ENCODE assay signal across 22 mouse cellular contexts in the genomic region with DNA sequence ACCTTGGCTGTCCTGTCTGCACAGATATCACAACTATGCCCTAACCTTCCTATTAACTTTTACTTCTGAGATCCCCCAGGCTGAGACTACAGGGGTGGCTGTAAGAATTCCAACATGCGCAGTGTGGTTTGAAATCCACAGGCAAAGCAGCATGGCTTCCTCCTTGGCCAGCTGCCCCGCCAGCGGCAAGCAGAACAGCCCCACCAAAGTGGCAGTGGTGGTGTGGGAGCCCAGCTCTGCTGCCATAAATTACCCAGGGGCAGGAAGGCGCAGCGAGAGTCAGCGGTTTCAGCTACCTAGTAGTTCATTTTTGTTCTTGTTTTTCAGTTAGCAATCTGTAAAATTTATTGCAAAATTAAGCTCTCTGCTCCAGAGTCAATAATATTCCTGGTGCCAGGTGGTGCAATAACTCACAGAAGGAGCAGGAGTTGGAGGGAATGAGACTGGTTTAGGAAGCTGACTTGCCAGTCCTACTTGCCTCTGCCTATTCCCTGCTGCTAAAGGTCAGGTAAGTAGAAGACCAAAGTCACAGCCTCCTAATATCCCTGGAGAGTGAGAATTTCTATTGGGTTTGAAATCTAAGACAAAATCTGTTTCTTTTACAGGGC.
DNase-seq lines count a peak whose midpoint lies in the region; ATAC-seq and TF ChIP-seq lines count a peak whose summit lies in the region.
"Had no signal": no experiment of that assay in that cellular context is flagged by ENCODE, and none has a peak within 500 bp of the region (broad histone marks: within the 10 kb centered on the region; RNA-seq: fewer than 3 reads in every experiment).

No protein-coding gene starts in this region.

- TF ChIP-seq CTCF in liver, adult 2 months (IDR thresholded peaks at IDR 0.05; ENCODE audit: low read depth, low read length) = no peak
- no peak for TF ChIP-seq CTCF in liver, postnatal 0 days (IDR thresholded peaks at IDR 0.05; ENCODE audit: low read depth)

- no peak for TF ChIP-seq POLR2A in liver, adult 2 months (IDR thresholded peaks at IDR 0.05; ENCODE audit: extremely low read depth, insufficient read depth, low read length)

- no peak overlapping the region for H3K9ac ChIP-seq in kidney, embryonic 14.5 days (ENCODE audit: low read depth, low read length)
- H3K9ac ChIP-seq in liver, adult 2 months (ENCODE audit: low read depth, low read length) = no peak overlapping the region
- H3K9ac ChIP-seq in liver, postnatal 0 days (replicated peaks) = no peak overlapping the region
- H3K9ac ChIP-seq in limb, embryonic 11.5 days (ENCODE audit: low read length) = no peak overlapping the region
- H3K9ac ChIP-seq in hindbrain, embryonic 13.5 days = no peak overlapping the region
- H3K9ac ChIP-seq in heart, embryonic 11.5 days (ENCODE audit: low read depth, low read length) = no peak overlapping the region
- H3K9ac ChIP-seq: embryonic facial prominence, embryonic 15.5 days; forebrain, embryonic 15.5 days; heart, embryonic 13.5 days; hindbrain, embryonic 15.5 days had no signal

- no peak for DNase-seq in kidney, adult 18-20 months
- DNase-seq in liver, adult 2 months (ENCODE audit: extremely low read depth, low read depth, low spot score) = peak; percentile 87
- no peak for DNase-seq in liver, postnatal 0 days
- no peak for DNase-seq in limb, embryonic 11.5 days (ENCODE audit: low spot score)
- DNase-seq in ovary, adult 18-20 months (ENCODE audit: low spot score) = no peak
- DNase-seq: adrenal gland, adult 8-10 months; B cell, adult 2 months; cerebellum, adult 2 months; embryo, embryonic 11 days; gastrocnemius, postnatal 36 days; heart, adult 2 months; heart, postnatal 36 days had no signal

- peak; percentile 71; the same call in 1 of the 2 replicates for ATAC-seq in kidney, embryonic 14.5 days (ENCODE audit: low FRiP score, low TSS enrichment)
- no peak for ATAC-seq in liver, postnatal 0 days
- ATAC-seq in limb, embryonic 11.5 days (ENCODE audit: insufficient number of reproducible peaks, low FRiP score, low TSS enrichment, low read depth) = peak; percentile 35; the same call in 1 of the 2 replicates
- no peak for ATAC-seq in hindbrain, embryonic 13.5 days (ENCODE audit: low FRiP score)
- ATAC-seq in heart, embryonic 11.5 days (replicated peaks; ENCODE audit: insufficient number of reproducible peaks, low FRiP score, low TSS enrichment) = no peak
- ATAC-seq: CD4-positive, CD25-positive, alpha-beta regulatory T cell, adult 4 months; forebrain, embryonic 15.5 days had no signal

- H3K27ac ChIP-seq in kidney, embryonic 14.5 days (ENCODE audit: low read depth, low read length) = no peak overlapping the region
- H3K27ac ChIP-seq in liver, adult 2 months (replicated peaks; ENCODE audit: insufficient read depth, low read depth, low read length) = no peak overlapping the region
- no peak overlapping the region for H3K27ac ChIP-seq in liver, postnatal 0 days (ENCODE audit: low read depth)
- H3K27ac ChIP-seq in limb, embryonic 11.5 days (replicated peaks; ENCODE audit: low read depth, low read length) = no peak overlapping the region
- H3K27ac ChIP-seq in hindbrain, embryonic 13.5 days = no peak overlapping the region
- no peak overlapping the region for H3K27ac ChIP-seq in heart, embryonic 11.5 days (ENCODE audit: low read depth, low read length)
- H3K27ac ChIP-seq: embryonic facial prominence, embryonic 15.5 days; forebrain, embryonic 15.5 days; heart, adult 2 months; heart, embryonic 13.5 days; hindbrain, embryonic 15.5 days had no signal

- H3K36me3 ChIP-seq in kidney, embryonic 14.5 days (ENCODE audit: control insufficient read depth, insufficient read depth, low read length) = no peaks in the 10 kb centered on the region
- no peaks in the 10 kb centered on the region for H3K36me3 ChIP-seq in liver, adult 2 months (ENCODE audit: control insufficient read depth, insufficient read depth, low read length)
- H3K36me3 ChIP-seq in liver, postnatal 0 days (replicated peaks; ENCODE audit: insufficient read depth, low read length) = no peaks in the 10 kb centered on the region
- no peaks in the 10 kb centered on the region for H3K36me3 ChIP-seq in limb, embryonic 11.5 days (ENCODE audit: control insufficient read depth, insufficient read depth, low read length)
- H3K36me3 ChIP-seq in hindbrain, embryonic 13.5 days = no peaks in the 10 kb centered on the region
- H3K36me3 ChIP-seq in heart, embryonic 11.5 days (ENCODE audit: control insufficient read depth, insufficient read depth, low read length) = no peaks in the 10 kb centered on the region
- H3K36me3 ChIP-seq: embryonic facial prominence, embryonic 15.5 days; forebrain, embryonic 15.5 days; G1E; heart, embryonic 13.5 days; hindbrain, embryonic 15.5 days had no signal

- no peaks in the 10 kb centered on the region for H3K27me3 ChIP-seq in kidney, embryonic 14.5 days (ENCODE audit: control insufficient read depth, insufficient read depth, low read length)
- no peaks in the 10 kb centered on the region; the same call in 1 of the 2 replicates for H3K27me3 ChIP-seq in liver, adult 2 months (ENCODE audit: control insufficient read depth, insufficient read depth, low read length)
- H3K27me3 ChIP-seq in liver, postnatal 0 days (ENCODE audit: insufficient read depth, low read length) = 0 out of 2 replicates have a peak, but pooled peaks cover 2% of the 10 kb centered on the region
- H3K27me3 ChIP-seq in limb, embryonic 11.5 days (ENCODE audit: control insufficient read depth, insufficient read depth, low read length) = no peaks in the 10 kb centered on the region
- no peaks in the 10 kb centered on the region for H3K27me3 ChIP-seq in hindbrain, embryonic 13.5 days
- no peaks in the 10 kb centered on the region for H3K27me3 ChIP-seq in heart, embryonic 11.5 days (ENCODE audit: control insufficient read depth, insufficient read depth, low read length)
- H3K27me3 ChIP-seq: embryonic facial prominence, embryonic 15.5 days; forebrain, embryonic 15.5 days; heart, embryonic 13.5 days; hindbrain, embryonic 15.5 days had no signal

- H3K79me2 ChIP-seq in liver, adult 2 months (ENCODE audit: control insufficient read depth, insufficient read depth, low read length) = no peaks in the 10 kb centered on the region

- no peak overlapping the region for H3K4me3 ChIP-seq in kidney, embryonic 14.5 days (ENCODE audit: low read length)
- no peak overlapping the region for H3K4me3 ChIP-seq in liver, adult 2 months (ENCODE audit: insufficient read depth, low read depth, low read length)
- H3K4me3 ChIP-seq in liver, postnatal 0 days (ENCODE audit: low read depth, low read length) = no peak overlapping the region
- no peak overlapping the region for H3K4me3 ChIP-seq in limb, embryonic 11.5 days (ENCODE audit: low read depth, low read length)
- no peak overlapping the region for H3K4me3 ChIP-seq in hindbrain, embryonic 13.5 days
- no peak overlapping the region for H3K4me3 ChIP-seq in heart, embryonic 11.5 days (ENCODE audit: low read depth, low read length)
- H3K4me3 ChIP-seq: embryonic facial prominence, embryonic 15.5 days; erythroblast, embryonic 14.5 days; forebrain, embryonic 15.5 days; heart, adult 2 months; heart, embryonic 13.5 days; hindbrain, embryonic 15.5 days had no signal

- no peak overlapping the region for H3K4me2 ChIP-seq in kidney, embryonic 14.5 days (replicated peaks; ENCODE audit: low read depth, low read length)
- no peak overlapping the region for H3K4me2 ChIP-seq in liver, postnatal 0 days (ENCODE audit: low read depth, low read length)
- no peak overlapping the region for H3K4me2 ChIP-seq in limb, embryonic 11.5 days (ENCODE audit: low read depth, severe bottlenecking)
- H3K4me2 ChIP-seq in hindbrain, embryonic 13.5 days = no peak overlapping the region
- no peak overlapping the region for H3K4me2 ChIP-seq in heart, embryonic 11.5 days
- H3K4me2 ChIP-seq: embryonic facial prominence, embryonic 15.5 days; forebrain, embryonic 15.5 days; heart, embryonic 13.5 days; hindbrain, embryonic 15.5 days had no signal

- 37% methylated on average over 6 of the region's 6 CpGs for WGBS in kidney, embryonic 14.5 days
- WGBS in liver, adult 2 months = 51% methylated on average over 6 of the region's 6 CpGs
- WGBS in liver, postnatal 0 days (ENCODE audit: insufficient replicate concordance) = 52% methylated on average over 6 of the region's 6 CpGs
- 44% methylated on average over 6 of the region's 6 CpGs for WGBS in limb, embryonic 11.5 days
- WGBS in hindbrain, embryonic 13.5 days = 86% methylated on average over 6 of the region's 6 CpGs
- 81% methylated on average over 6 of the region's 6 CpGs for WGBS in heart, embryonic 11.5 days (ENCODE audit: insufficient replicate concordance)

- no peak for TF ChIP-seq EP300 in liver, postnatal 0 days (IDR thresholded peaks at IDR 0.05; ENCODE audit: low read depth)

- no peaks in the 10 kb centered on the region for H3K9me3 ChIP-seq in kidney, embryonic 14.5 days (ENCODE audit: control insufficient read depth, low read length)
- no peaks in the 10 kb centered on the region for H3K9me3 ChIP-seq in liver, postnatal 0 days (ENCODE audit: low read length)
- H3K9me3 ChIP-seq in limb, embryonic 11.5 days (ENCODE audit: control insufficient read depth, low read length) = no peaks in the 10 kb centered on the region
- no peaks in the 10 kb centered on the region for H3K9me3 ChIP-seq in hindbrain, embryonic 13.5 days
- no peaks in the 10 kb centered on the region for H3K9me3 ChIP-seq in heart, embryonic 11.5 days (replicated peaks; ENCODE audit: control insufficient read depth, low read length)
- H3K9me3 ChIP-seq: embryonic facial prominence, embryonic 15.5 days; forebrain, embryonic 15.5 days; heart, embryonic 13.5 days; hindbrain, embryonic 15.5 days had no signal

- no peaks in the 10 kb centered on the region for H3K4me1 ChIP-seq in kidney, embryonic 14.5 days (ENCODE audit: control insufficient read depth, insufficient read depth, low read length)
- peaks cover 6% of the 10 kb centered on the region; the same call in 1 of the 2 replicates for H3K4me1 ChIP-seq in liver, adult 2 months (ENCODE audit: control insufficient read depth, insufficient read depth, low read length)
- H3K4me1 ChIP-seq in liver, postnatal 0 days (ENCODE audit: insufficient read depth) = no peaks in the 10 kb centered on the region
- no peaks in the 10 kb centered on the region for H3K4me1 ChIP-seq in limb, embryonic 11.5 days (ENCODE audit: control insufficient read depth, insufficient read depth, low read length)
- H3K4me1 ChIP-seq in hindbrain, embryonic 13.5 days (replicated peaks) = no peaks in the 10 kb centered on the region
- H3K4me1 ChIP-seq in heart, embryonic 11.5 days (ENCODE audit: control insufficient read depth, insufficient read depth, low read length) = no peaks in the 10 kb centered on the region
- H3K4me1 ChIP-seq: embryonic facial prominence, embryonic 15.5 days; forebrain, embryonic 15.5 days; heart, embryonic 13.5 days; hindbrain, embryonic 15.5 days had no signal

Comparison
In these comparisons a context has a peak if more than half of its experiments do, and no peak if none do; other contexts are left out.
1. ATAC-seq: peak in kidney, embryonic 14.5 days (single experiment) and limb, embryonic 11.5 days (single experiment); none in liver, postnatal 0 days (single experiment), hindbrain, embryonic 13.5 days (single experiment) and heart, embryonic 11.5 days (single experiment).